8 mouse cellular contexts compared by ENCODE assay signal in the genomic region with DNA sequence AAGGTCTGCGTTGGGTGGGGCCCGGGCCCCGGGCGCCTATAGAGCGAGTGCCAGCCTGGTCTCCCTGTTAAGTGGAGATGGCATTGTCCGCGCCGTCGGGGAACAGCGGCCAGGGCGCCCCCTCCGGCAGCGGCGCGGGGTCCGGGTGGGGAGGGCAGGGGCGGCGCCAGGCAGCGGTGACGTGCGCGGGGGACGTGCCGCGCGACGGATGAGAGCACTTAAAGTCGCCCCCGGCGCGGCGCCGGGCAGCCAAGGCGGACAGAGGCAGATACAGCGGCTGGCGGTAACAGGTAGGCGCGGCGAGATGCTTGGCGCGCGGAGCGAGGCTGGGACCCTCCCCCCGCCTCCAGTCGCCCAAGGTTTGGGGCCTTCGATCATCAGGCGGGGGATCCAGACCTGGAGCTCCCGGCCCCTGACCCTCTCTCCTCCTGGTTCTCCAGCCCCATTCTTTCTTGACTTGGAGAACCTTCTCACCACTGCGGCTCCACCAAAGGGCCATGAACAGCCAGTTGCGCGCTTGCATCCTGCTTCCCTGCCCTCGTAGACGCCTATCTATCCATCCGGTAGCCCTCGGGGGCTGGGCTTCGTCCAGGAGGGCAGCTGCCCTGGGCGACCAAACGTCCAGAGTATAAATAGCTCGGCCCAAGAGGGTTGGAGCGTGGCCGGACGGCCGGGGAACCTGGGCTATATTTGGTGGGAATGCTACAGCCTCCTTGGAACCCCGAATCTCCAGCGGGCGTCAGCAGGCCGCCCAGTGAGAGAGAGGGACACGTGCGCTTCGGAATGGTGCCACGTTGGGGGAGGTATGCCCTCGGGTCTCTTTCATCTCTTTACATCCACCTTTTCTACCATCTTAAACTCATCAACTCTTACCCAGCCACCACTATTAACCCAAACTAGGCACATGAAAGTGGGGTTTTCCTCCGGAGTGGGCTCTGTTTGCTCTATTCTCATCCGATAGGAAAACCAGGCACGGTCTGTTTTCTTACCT. TPM values are rescaled to one million over a fixed set of nuclear protein-coding genes. Genes with fewer than 3 reads are reported as not detected.
DNase-seq lines count a peak whose midpoint lies in the region; ATAC-seq and TF ChIP-seq lines count a peak whose summit lies in the region.

No protein-coding gene starts in this region.

- H3K4me1 ChIP-seq in spleen, adult 2 months (ENCODE audit: control insufficient read depth, insufficient read depth, insufficient read length): peaks cover 11% of the 10 kb centered on the region; the same call in 1 of the 2 replicates
- H3K4me1 ChIP-seq in embryonic facial prominence, embryonic 13.5 days: peaks cover 33% of the 10 kb centered on the region
- H3K4me1 ChIP-seq in liver, adult 2 months (ENCODE audit: control insufficient read depth, insufficient read depth, low read length): no peaks in the 10 kb centered on the region

- peak overlapping the region; percentile 40 for H3K27ac ChIP-seq in spleen, adult 2 months (ENCODE audit: insufficient read depth, low read length)
- peak overlapping the region; percentile 48; the same call in 1 of the 2 replicates for H3K27ac ChIP-seq in embryonic facial prominence, embryonic 13.5 days
- H3K27ac ChIP-seq in liver, adult 2 months (replicated peaks; ENCODE audit: insufficient read depth, low read depth, low read length): no peak overlapping the region

- WGBS in spleen, adult 2 months: 24% methylated on average over 58 of the region's 75 CpGs
- WGBS in embryonic facial prominence, embryonic 13.5 days: 1% methylated on average over 75 of the region's 75 CpGs
- 7% methylated on average over 75 of the region's 75 CpGs for WGBS in liver, adult 2 months

- TF ChIP-seq POLR2A in spleen, adult 2 months (IDR thresholded peaks at IDR 0.05; ENCODE audit: low read depth, low read length): no peak; the same call in 1 of the 2 replicates
- no peak for TF ChIP-seq POLR2A in liver, adult 2 months (IDR thresholded peaks at IDR 0.05; ENCODE audit: extremely low read depth, insufficient read depth, low read length)
- TF ChIP-seq POLR2A in myocyte (IDR thresholded peaks at IDR 0.05; ENCODE audit: insufficient read length, low read depth): no peak

- intact Hi-C loops in heart, postnatal 14 days (cut with DNase I): no loop called here
- intact Hi-C loops in left cerebral cortex, postnatal 25 days (cut with DNase I): no loop called here

- H3K9ac ChIP-seq in embryonic facial prominence, embryonic 13.5 days: peak overlapping the region; percentile 78
- H3K9ac ChIP-seq in liver, adult 2 months (ENCODE audit: low read depth, low read length): peak overlapping the region; percentile 38

- H3K27me3 ChIP-seq in spleen, adult 2 months (ENCODE audit: control insufficient read depth, insufficient read depth, low read length): 0 out of 2 replicates have a peak, but pooled peaks cover 6% of the 10 kb centered on the region
- H3K27me3 ChIP-seq in embryonic facial prominence, embryonic 13.5 days: peaks cover 13% of the 10 kb centered on the region; the same call in 1 of the 2 replicates
- peaks cover 6% of the 10 kb centered on the region for H3K27me3 ChIP-seq in liver, adult 2 months (ENCODE audit: control insufficient read depth, insufficient read depth, low read length)
- H3K27me3 ChIP-seq in myocyte (ENCODE audit: control insufficient read depth, insufficient read depth, insufficient read length): peaks cover 3% of the 10 kb centered on the region

- H3K9me3 ChIP-seq in embryonic facial prominence, embryonic 13.5 days: no peaks in the 10 kb centered on the region

- ATAC-seq in embryonic facial prominence, embryonic 13.5 days (ENCODE audit: insufficient number of reproducible peaks, insufficient read depth, low FRiP score, low TSS enrichment, low read depth): no peak; the same call in 1 of the 2 replicates

- H3K36me3 ChIP-seq in spleen, adult 2 months (ENCODE audit: control insufficient read depth, insufficient read depth, low read length): no peaks in the 10 kb centered on the region
- H3K36me3 ChIP-seq in embryonic facial prominence, embryonic 13.5 days: peaks cover 5% of the 10 kb centered on the region; the same call in 1 of the 2 replicates
- H3K36me3 ChIP-seq in liver, adult 2 months (ENCODE audit: control insufficient read depth, insufficient read depth, low read length): no peaks in the 10 kb centered on the region
- no peaks in the 10 kb centered on the region for H3K36me3 ChIP-seq in myocyte (ENCODE audit: control insufficient read depth, insufficient read depth)

- no peak for TF ChIP-seq CTCF in spleen, adult 2 months (IDR thresholded peaks at IDR 0.05; ENCODE audit: extremely low read depth, insufficient read depth, insufficient read length, insufficient replicate concordance)
- no peak for TF ChIP-seq CTCF in liver, adult 2 months (IDR thresholded peaks at IDR 0.05; ENCODE audit: low read depth, low read length)

- H3K79me2 ChIP-seq in liver, adult 2 months (ENCODE audit: control insufficient read depth, insufficient read depth, low read length): no peaks in the 10 kb centered on the region
- H3K79me2 ChIP-seq in myocyte (ENCODE audit: control insufficient read depth, insufficient read depth): no peaks in the 10 kb centered on the region

- peak in 1 of 2 experiments; percentile 27 for DNase-seq in spleen, adult 2 months (ENCODE audit: low read depth in 1 of 2, low spot score in 2 of 2)
- DNase-seq in spleen, postnatal 14 days (ENCODE audit: low spot score in 2 of 2): no peak
- DNase-seq in heart, postnatal 14 days: peak; percentile 58 to 65
- DNase-seq in liver, adult 2 months (ENCODE audit: extremely low read depth, low read depth, low spot score): no peak
- peak; percentile 58 for DNase-seq in yolk sac, embryonic 10.5 days (ENCODE audit: low spot score)
- no peak for DNase-seq in left cerebral cortex, postnatal 25 days (ENCODE audit: low spot score in 2 of 2)

- peak overlapping the region; percentile 75 for H3K4me2 ChIP-seq in embryonic facial prominence, embryonic 13.5 days
- H3K4me2 ChIP-seq in myocyte (ENCODE audit: low read depth): peak overlapping the region; percentile 79

- peak overlapping the region; percentile 57 for H3K4me3 ChIP-seq in spleen, adult 2 months (ENCODE audit: extremely low read depth, insufficient read depth, insufficient read length)
- H3K4me3 ChIP-seq in embryonic facial prominence, embryonic 13.5 days: peak overlapping the region; percentile 57
- H3K4me3 ChIP-seq in liver, adult 2 months (ENCODE audit: insufficient read depth, low read depth, low read length): peak overlapping the region; percentile 26; the same call in 1 of the 2 replicates
- H3K4me3 ChIP-seq in myocyte: peak overlapping the region; percentile 26

- H3ac ChIP-seq in myocyte (ENCODE audit: control insufficient read depth, insufficient read length): no peak overlapping the region

TF ChIP-seq in myocyte, 11 proteins besides CTCF, POLR2A, EP300 and RAD21:
- no peak for TF ChIP-seq E2F4 (IDR thresholded peaks at IDR 0.05; ENCODE audit: insufficient read depth)
- TF ChIP-seq USF1 (IDR thresholded peaks at IDR 0.05; ENCODE audit: low read depth): no peak
- no peak for TF ChIP-seq TCF12 (IDR thresholded peaks at IDR 0.05; ENCODE audit: insufficient read depth, poor library complexity, severe bottlenecking)
- no peak for TF ChIP-seq REST (IDR thresholded peaks at IDR 0.05; ENCODE audit: insufficient read depth, insufficient read length)
- peak in 1 of 3 experiments; percentile 32 for TF ChIP-seq MYOG (IDR thresholded peaks at IDR 0.05; ENCODE audit: control insufficient read depth in 1 of 3, insufficient read depth in 1 of 3, insufficient read length in 2 of 3, low read depth in 2 of 3)
- peak in 1 of 3 experiments; percentile 40 for TF ChIP-seq MYOD1 (IDR thresholded peaks at IDR 0.05; ENCODE audit: control insufficient read depth in 1 of 3, insufficient read length in 2 of 3, low read depth in 2 of 3)

RNA-seq across cellular contexts. Expression of a gene that starts 0.9 kb away (rescaled TPM):
- polyA plus RNA-seq in spleen, adult 2 months (2012; rRNA removed): 16.1 and 23.1 TPM in 2 replicates
- polyA plus RNA-seq in embryonic facial prominence, embryonic 13.5 days (2015; fragmentation: Nextera tagmentation; extraction: Ambion mirVana): 56.4 and 63.4 TPM in 2 replicates
- 1 to 10 TPM; 1.9 to 2.2 TPM for total RNA-seq in heart, postnatal 14 days (2021)
- total RNA-seq in liver, adult 2 months (2014; rRNA removed): 0.28 and 0.47 TPM in 2 replicates
- 0.51 and 0.52 TPM in 2 replicates for polyA plus RNA-seq in liver, adult 2 months (2012; rRNA removed)
- polyA plus RNA-seq in myocyte (2012; fragmentation: generic; extraction: Trizol): 9.7 TPM
- total RNA-seq in left cerebral cortex, postnatal 25 days (2021): 1 to 10 TPM; 4.4 to 4.6 TPM

RNA-seq across cellular contexts. Expression of a gene that starts 16.5 kb away (rescaled TPM):
- polyA plus RNA-seq in spleen, adult 2 months (2012; rRNA removed): 0.47 and 0.78 TPM in 2 replicates
- polyA plus RNA-seq in embryonic facial prominence, embryonic 13.5 days (2015; fragmentation: Nextera tagmentation; extraction: Ambion mirVana): 6.1 and 6.8 TPM in 2 replicates
- 1 to 10 TPM; 1.2 to 1.6 TPM for total RNA-seq in heart, postnatal 14 days (2021)
- 1.5 and 2.3 TPM in 2 replicates for total RNA-seq in liver, adult 2 months (2014; rRNA removed)
- polyA plus RNA-seq in liver, adult 2 months (2012; rRNA removed): 0.80 and 1.1 TPM in 2 replicates
- 1.8 TPM for polyA plus RNA-seq in myocyte (2012; fragmentation: generic; extraction: Trizol)
- 1 to 10 TPM; 6.7 to 8.0 TPM for total RNA-seq in left cerebral cortex, postnatal 25 days (2021)

RNA-seq across cellular contexts. Expression of a gene that starts 42.0 kb away (rescaled TPM):
- 48.6 and 49.2 TPM in 2 replicates for polyA plus RNA-seq in spleen, adult 2 months (2012; rRNA removed)
- 132 and 134 TPM in 2 replicates for polyA plus RNA-seq in embryonic facial prominence, embryonic 13.5 days (2015; fragmentation: Nextera tagmentation; extraction: Ambion mirVana)
- total RNA-seq in heart, postnatal 14 days (2021): 10 to 100 TPM; 70.8 to 73.8 TPM
- total RNA-seq in liver, adult 2 months (2014; rRNA removed): 28.3 and 31.8 TPM in 2 replicates
- 34.2 and 36.4 TPM in 2 replicates for polyA plus RNA-seq in liver, adult 2 months (2012; rRNA removed)
- polyA plus RNA-seq in myocyte (2012; fragmentation: generic; extraction: Trizol): 79.5 TPM
- 100 to 1,000 TPM; 116 to 122 TPM for total RNA-seq in left cerebral cortex, postnatal 25 days (2021)

Comparison
In these comparisons a context has a peak if more than half of its experiments do, and no peak if none do; other contexts are left out.
1. DNase-seq: peak in heart, postnatal 14 days (2 of 2) and yolk sac, embryonic 10.5 days (single experiment); none in spleen, postnatal 14 days (0 of 2), liver, adult 2 months (single experiment) and left cerebral cortex, postnatal 25 days (0 of 2).
2. Peak in every context shown above with its lines, with median percentiles within 50 percentile points of each other: H3K4me3 ChIP-seq.